ENCODE assay signal across 9 mouse cellular contexts in genomic region chr19:32179978-32180413, GRCm38 (mm10).
DNase-seq lines count a peak whose midpoint lies in the region; ATAC-seq and TF ChIP-seq lines count a peak whose summit lies in the region.
"Had no signal": no experiment of that assay in that cellular context is flagged by ENCODE, and none has a peak within 500 bp of the region (broad histone marks: within the 10 kb centered on the region; RNA-seq: fewer than 3 reads in every experiment).

No protein-coding gene starts in this region.

- peak; percentile 56 for DNase-seq in heart, adult 8-10 months (ENCODE audit: low spot score)
- DNase-seq in kidney, postnatal 14 days: peak; percentile 83
- no peak for DNase-seq in right cerebral cortex, adult 2 months (ENCODE audit: low spot score in 2 of 2)
- DNase-seq in retina, postnatal 1 day: no peak
- DNase-seq in cerebellum, postnatal 4 days (ENCODE audit: low spot score in 2 of 2): no peak
- DNase-seq in retina, embryonic 14.5 days (ENCODE audit: low spot score): no peak
- DNase-seq: layer of hippocampus, adult 9-11 months had no signal

- TF ChIP-seq CTCF in bone marrow macrophage, adult 2 months (IDR thresholded peaks at IDR 0.05; ENCODE audit: low read depth, low read length): no peak

- peak overlapping the region; percentile 90 for H3K27ac ChIP-seq in bone marrow macrophage, adult 2 months (ENCODE audit: insufficient read depth, low read depth, low read length)

- peaks cover 56% of the 10 kb centered on the region for H3K4me1 ChIP-seq in bone marrow macrophage, adult 2 months (ENCODE audit: control insufficient read depth, insufficient read depth, low read length)

- H3K4me3 ChIP-seq in bone marrow macrophage, adult 2 months (ENCODE audit: insufficient read depth, low read length): peak overlapping the region; percentile 43

- no peak for TF ChIP-seq POLR2A in bone marrow macrophage, adult 2 months (IDR thresholded peaks at IDR 0.05; ENCODE audit: borderline replicate concordance, low read depth, low read length)

- peak; percentile 33 for ATAC-seq in megakaryocyte, adult 5-6 weeks (ENCODE audit: poor library complexity, severe bottlenecking)

Comparison
In these comparisons a context has a peak if more than half of its experiments do, and no peak if none do; other contexts are left out.
1. DNase-seq: peak in heart, adult 8-10 months (single experiment) and kidney, postnatal 14 days (single experiment); none in right cerebral cortex, adult 2 months (0 of 2), retina, postnatal 1 day (single experiment), cerebellum, postnatal 4 days (0 of 2) and retina, embryonic 14.5 days (single experiment).